Mouse (Mus musculus) megakaryocyte, embryonic 14.5 days (primary cell): Measurements from ENCODE around the gene AL607142.1.

Source experiments
- FLI1 ChIP-seq: IDR thresholded peaks from 2 replicates; pipeline ENCODE4 v1.6.1; 2012; ENCODE audit warnings: low read length, inconsistent platforms, mixed read lengths
- GATA1 ChIP-seq: IDR thresholded peaks from 3 replicates; pipeline ENCODE4 v1.6.1; 2012; ENCODE audit warnings: mixed read lengths, low read length, inconsistent platforms, borderline replicate concordance

DNA sequence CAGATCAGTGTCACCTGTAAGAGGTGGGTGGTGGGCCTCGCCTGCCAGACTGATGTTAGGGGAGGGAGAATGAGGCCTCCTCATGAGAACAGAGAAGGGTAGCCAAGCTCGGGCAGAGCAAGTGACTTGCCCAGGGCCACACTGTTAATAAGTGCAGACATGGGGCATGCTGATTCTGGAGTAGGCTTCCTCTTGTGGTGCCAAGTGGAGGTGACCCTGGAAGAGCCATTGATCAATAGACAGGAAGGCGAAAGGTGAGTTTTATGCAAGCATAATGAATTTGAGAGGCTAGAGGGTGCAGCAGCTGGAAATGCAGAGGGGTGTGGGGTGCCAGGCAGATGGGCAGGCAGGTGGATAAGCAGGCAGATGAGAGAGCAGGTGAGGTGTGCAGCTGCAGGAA, 6.6 kb downstream of the AL607142.1 start:
- no peak for TF ChIP-seq GATA1
- no peak for TF ChIP-seq FLI1
